Mouse (Mus musculus) cerebellum, postnatal 10 days (tissue): ENCODE measurements around the gene Rinl.

Source experiments
- DNase-seq, 2 experiments: peaks; one replicate each; pipeline ENCODE4 v3.0.0; 2021; ENCODE audit warnings: mixed read lengths in 2 of 2

The Rinl gene

GRCm38 (mm10) chr7:28824941-28825685 lies 36.3 kb downstream of the Rinl start, which contains the start of gene Ech1:
Gene Ech1 (plus strand): TSS chr7:28825217.
- peak; percentile 93 to 94 for DNase-seq

- DNase-seq = peak in 1 of 2 experiments; percentile 43
Measured at GRCm38 (mm10) chr7:28825686-28826401, 37.1 kb downstream of the Rinl start.

DNA sequence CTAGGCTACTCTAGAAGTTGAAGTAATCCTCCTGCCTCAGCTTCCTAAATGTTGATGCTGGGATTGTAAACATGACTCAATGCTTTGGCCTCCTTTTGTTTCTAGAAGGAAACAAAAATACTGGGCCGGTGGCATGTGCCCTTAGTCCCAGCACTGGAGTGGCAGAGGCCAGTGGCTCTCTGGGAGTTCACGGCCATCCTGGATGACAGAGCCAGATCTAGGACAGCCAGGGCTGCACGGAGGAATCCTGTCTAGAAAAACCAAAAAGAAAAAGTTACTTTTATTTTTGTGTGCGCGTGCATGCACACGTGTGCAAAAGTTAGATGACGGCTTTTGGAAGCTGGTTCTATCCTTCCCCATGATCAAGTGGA lies 37.6 kb downstream of the Rinl start:
- DNase-seq = no peak

DNA sequence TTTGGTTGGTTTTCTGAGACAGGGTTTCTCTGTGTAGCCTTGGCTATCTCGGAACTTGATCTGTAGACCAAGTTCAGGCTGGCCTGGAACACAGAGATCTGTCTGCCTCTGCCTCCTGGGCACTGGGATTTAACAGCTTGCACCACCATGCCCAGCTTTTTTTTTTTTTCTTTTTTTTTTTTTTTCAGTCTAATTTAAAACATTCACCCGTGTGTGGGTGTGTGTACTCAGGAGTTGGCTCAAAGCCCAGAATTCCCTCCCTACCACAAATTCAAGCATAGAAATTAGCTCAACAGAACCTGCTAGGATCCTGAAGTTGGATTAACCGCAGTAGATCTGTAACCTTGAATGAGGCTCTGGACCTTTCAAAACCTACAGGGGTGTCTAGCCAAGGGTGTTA lies 38.6 kb downstream of the Rinl start:
- DNase-seq = peak; percentile 46 to 49

DNA sequence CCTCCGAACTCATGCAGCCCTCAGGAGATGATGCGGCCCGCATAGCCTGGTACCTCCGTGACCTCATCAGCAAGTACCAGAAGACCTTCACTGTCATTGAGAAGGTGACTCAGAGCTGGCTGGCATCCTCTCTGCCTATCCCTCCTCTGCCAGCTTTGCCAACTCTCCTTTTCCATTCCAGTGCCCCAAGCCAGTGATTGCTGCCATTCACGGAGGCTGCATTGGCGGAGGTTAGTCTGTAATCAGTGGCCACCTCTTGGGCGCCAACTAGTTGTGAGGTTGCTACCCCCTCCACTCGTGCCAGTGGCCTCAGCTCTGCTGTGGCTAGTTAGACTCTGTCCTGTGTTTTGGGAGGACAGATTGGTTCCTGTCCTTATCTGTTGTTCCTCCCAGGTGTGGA lies 41.1 kb downstream of the Rinl start:
- DNase-seq = no peak

DNA sequence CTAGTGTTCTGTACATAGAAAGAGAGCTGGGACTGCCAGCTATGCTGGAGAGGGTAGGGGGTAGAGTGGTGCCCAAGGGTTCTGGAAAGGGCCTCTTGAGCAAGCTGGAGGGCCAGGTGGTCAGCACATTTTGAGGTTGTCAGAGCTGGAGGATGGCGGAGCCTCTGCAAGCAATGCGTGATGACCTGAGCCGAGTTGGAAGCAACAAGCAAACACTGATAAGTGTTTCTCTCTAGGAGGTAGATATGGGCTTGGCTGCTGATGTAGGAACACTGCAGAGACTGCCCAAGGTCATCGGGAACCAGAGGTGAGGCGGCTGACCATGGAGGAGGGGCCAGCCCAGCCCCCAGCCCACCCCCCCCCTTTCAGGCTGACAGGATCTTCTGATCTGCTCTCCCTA lies 42.2 kb downstream of the Rinl start:
- no peak for DNase-seq

DNA sequence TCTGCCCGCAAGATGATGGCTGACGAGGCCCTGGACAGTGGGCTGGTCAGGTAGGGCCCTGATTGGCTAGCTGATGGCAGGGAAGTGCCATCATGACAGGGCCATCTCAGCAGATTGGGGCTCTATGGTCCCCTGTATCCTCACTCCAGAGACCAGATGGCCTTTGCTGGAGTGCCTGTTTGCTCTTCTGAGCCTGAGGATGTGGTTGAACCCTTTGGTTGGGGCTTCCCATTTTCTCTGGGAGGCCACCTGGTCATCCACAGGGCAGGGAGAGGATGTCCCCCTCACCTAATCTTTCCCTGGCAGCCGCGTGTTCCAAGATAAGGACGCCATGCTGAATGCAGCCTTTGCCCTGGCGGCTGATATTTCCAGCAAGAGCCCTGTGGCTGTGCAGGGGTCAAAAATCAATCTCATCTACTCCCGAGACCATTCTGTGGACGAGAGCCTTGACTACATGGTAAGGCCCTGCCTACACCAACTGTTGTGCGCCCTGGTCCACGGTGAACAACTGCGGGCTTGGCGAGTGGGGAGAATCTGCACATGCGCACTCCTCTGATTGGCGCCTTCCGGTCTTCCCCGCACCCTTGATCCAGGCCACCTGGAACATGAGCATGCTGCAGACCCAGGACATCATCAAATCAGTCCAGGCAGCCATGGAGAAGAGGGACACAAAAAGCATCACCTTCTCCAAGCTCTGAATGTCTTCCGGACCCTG lies 42.8 kb downstream of the Rinl start:
- DNase-seq = no peak

GRCm38 (mm10) chr7:28832137-28832536 lies 43.4 kb downstream of the Rinl start:
- no peak for DNase-seq

GRCm38 (mm10) chr7:28833723-28834347 lies 45.1 kb downstream of the Rinl start, which contains the start of gene Lgals4:
Gene Lgals4 (plus strand): TSS chr7:28833854.
- DNase-seq = no peak

DNA sequence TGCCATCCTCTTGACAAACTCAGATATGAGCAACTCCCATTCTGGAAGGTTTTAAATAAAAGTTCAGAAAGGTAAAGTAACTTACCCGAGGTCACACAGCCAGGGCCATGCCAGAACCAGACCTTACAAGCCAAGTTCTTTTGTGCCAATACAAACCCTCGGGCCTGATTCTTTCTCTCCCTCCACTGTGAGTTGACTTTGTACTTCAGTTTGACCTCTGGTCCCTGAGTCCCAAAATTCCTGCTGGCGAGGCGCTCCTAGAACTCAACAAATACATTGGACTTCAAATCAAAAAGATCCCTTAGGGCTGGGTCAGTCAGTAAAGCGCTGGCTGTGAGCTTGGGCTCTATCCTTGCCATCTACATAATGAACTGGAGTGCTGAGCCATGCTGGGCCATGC lies 48.2 kb downstream of the Rinl start:
- no peak for DNase-seq

GRCm38 (mm10) chr7:28838331-28838730 lies 49.6 kb downstream of the Rinl start:
- peak; percentile 72 to 82 for DNase-seq

DNA sequence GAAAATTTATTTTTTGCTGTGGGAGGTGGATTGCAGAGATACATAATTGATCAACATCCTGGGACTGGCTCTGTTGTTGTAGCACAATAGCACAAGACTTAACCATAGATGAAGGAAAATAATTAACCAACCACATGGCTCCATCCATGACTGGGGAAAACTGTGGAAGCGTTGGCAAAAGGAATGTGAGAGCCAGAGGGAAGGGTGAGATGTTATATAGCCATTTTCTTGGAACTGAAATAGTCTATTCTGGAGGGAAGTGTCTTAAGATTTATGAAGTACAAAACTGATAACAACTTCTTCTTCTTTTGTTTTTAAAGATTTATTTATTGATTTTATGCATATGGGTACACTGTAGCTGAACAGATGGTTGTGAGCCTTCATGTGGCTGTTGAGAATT lies 58.5 kb downstream of the Rinl start:
- no peak for DNase-seq
